Mouse (Mus musculus) mature B cell (primary cell): Measurements from ENCODE around the gene Tspan10.

Source experiments
- in situ Hi-C: fragments of 300-500 bp; cut with MboI; formaldehyde crosslinking; loops from 2 replicates; pipeline ENCODE4 v1.14.3; 2019

Tspan10 gene

DNA sequence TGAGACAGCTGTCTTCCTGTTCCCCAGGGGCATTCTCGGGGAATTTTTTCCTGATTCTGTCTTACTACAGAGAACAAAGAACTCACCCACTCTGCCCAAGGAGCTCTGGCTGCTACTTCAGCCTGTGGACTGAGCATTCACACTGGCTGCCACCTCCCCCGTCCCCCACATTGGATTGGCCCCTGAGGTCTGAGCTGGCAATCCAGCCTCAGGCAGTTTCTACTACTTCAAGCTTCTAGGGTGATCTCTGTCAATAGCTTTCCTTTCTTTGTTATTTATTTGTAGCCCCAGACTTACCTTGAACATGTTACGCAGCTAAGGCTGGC lies 50.4 kb downstream of the Tspan10 start:
- in situ Hi-C loops = no loop called here

DNA sequence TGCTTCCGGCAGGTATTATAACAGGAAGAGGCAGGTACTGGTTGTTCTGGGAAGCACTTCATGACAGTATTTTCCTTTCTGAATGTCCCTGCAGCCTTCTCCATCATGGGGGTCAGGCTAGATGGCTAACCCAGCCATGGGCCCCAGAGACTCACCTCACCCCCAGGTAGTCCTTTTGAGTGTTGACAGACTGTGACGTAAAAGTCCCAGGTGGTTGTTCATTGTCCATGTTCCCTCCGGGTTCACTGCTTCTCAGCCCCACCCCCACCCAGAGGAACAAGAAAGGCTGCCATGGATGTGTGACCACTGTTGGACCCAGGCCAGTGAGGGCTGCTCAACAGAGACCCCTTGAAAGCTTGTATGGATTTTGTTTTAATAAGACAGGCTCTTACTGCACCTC lies 50.9 kb downstream of the Tspan10 start:
- in situ Hi-C loops = no loop called here

DNA sequence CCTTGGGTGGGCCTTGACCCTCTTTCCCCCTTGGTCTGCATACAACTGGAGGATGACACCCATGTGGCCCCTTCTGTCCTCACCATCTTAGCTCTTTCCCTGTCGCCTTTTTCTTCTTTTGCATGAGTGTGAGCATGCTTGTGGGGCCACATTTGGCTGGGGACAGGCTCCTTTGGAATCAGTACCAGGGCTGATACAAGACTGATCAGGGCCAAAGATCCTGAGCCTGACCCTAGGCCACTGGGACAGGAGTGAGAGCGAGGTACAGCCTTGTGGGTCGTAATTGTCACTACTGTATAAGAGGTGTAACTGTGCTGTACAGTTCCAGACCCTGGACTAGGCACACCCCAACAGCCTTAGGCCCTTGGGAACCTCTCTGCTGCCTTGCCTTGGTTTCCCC lies 51.5 kb downstream of the Tspan10 start:
- in situ Hi-C loops = no loop called here
